Mouse (Mus musculus): ENCODE data around the gene Arhgap28. TPM values are rescaled to one million over a fixed set of nuclear protein-coding genes. Genes with fewer than 3 reads are reported as not detected.

The Arhgap28 gene
- total RNA-seq, 4 experiments from 2014 or later: 0.34 to 0.73 (median 0.61) TPM

DNA sequence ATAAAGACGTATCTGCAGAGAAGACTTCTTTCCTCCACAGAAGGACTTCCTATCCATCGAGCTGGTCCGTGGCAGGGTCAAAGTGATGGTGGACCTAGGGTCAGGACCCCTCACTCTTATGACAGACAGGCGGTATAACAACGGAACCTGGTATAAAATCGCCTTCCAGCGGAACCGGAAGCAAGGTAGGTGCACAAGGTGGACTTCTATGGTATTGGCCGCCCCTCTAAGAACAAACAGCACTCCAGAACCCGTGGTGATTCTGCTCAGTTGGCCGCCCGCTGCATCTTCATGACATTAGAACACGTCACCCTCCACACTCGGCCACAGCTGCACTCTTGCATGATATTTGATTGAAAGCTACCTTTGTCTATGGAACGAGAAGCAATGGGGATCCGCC, 194.7 kb downstream of the Arhgap28 start:
- DNase-seq (ENCODE audit: low spot score in 2 of 2): no peak
